Mouse (Mus musculus): ENCODE results near the gene Cysrt1. TPM values are rescaled to one million over a fixed set of nuclear protein-coding genes. Genes with fewer than 3 reads are reported as not detected.

Cysrt1 gene
- polyA plus RNA-seq, 1 experiment from 2014 or later: 0.49 TPM

DNA sequence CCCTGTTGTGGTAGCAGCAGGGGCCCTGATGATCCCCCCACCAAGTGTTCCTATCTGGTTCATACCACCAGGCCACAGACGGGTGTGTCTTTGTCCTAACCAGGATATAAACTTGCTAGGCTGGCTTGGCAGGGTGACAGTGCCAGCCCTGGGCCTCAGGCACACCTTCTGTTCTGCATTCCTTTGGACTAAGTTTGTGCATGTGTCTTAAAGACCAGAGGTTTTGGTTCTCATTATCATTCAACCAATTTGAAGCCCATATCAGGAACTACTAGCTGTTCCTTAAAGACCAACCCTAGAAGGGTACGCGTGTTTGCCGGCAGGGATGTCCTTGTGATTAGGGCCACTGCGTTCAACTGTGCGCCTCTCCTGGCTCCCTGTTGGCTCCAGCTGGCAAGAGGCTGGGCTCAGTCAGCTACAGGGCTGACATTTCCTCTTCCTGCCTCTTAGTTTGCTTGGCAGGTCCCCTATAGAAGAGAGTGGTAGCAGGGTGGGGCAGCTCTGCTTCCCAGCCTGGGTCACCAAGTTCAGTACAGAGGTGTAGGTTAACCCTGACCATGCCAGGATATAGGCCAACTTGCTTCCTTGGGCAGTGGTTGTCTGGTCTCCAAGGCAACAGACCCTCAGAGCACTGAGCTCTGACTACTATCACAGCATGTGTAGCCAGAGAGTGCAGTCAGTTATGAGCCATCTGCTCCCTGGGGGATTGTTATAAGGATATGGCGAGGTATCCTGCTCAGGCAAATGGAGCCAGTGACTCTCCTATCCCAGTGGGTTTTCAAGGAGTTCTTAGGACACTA is 44.8 kb upstream of the Cysrt1 start:
- 45% methylated on average over 7 of the region's 7 CpGs for WGBS
- peak; percentile 65 for ATAC-seq (ENCODE audit: insufficient number of reproducible peaks, insufficient read depth, low FRiP score, low read depth)
- Histone ChIP-seq H3K4me3 (ENCODE audit: low read depth, low read length) (no peak overlapping the region), H3K9me3 (ENCODE audit: control insufficient read depth, low read depth, low read length) (no peaks in the 10 kb centered on the region), H3K4me2 (replicated peaks; ENCODE audit: low read depth, low read length) (peak overlapping the region; percentile 6; the same call in 1 of the 2 replicates), H3K27ac (ENCODE audit: low read length) (peak overlapping the region; percentile 88), H3K36me3 (ENCODE audit: control insufficient read depth, insufficient read depth, low read length) (peaks cover 38% of the 10 kb centered on the region), H3K4me1 (ENCODE audit: control insufficient read depth, insufficient read depth, low read length) (peaks cover 12% of the 10 kb centered on the region), H3K27me3 (ENCODE audit: control insufficient read depth, insufficient read depth, low read length) (peaks cover 36% of the 10 kb centered on the region), H3K9ac (replicated peaks; ENCODE audit: low read depth, low read length) (no peak overlapping the region)

DNA sequence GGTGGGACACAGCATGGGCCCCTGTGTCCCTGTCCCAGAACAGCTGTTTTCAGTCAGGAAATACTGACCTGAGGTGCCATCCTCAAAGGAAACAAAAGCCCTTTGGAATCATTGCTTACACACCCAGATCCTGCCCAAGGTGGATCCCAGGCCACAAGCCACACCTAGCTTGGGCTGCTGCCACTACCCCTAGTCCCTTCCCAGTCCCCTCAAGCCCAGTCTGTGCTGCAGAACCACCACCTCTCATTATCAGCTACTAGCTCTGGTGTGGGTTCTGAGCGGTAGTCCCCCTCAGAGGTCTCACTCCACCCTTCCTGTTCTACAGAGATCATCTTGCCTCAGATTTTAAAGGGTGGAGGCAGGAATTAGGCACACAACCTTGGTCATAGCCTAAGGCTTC is 44.1 kb upstream of the Cysrt1 start:
- Histone ChIP-seq H3K4me2 (replicated peaks; ENCODE audit: low read depth, low read length) (peak overlapping the region; percentile 6; the same call in 1 of the 2 replicates), H3K4me1 (ENCODE audit: control insufficient read depth, insufficient read depth, low read length) (peaks cover 11% of the 10 kb centered on the region; the same call in 1 of the 2 replicates), H3K27me3 (ENCODE audit: control insufficient read depth, insufficient read depth, low read length) (peaks cover 28% of the 10 kb centered on the region), H3K9me3 (ENCODE audit: control insufficient read depth, low read depth, low read length) (no peaks in the 10 kb centered on the region), H3K9ac (replicated peaks; ENCODE audit: low read depth, low read length) (no peak overlapping the region), H3K27ac (ENCODE audit: low read length) (peak overlapping the region; percentile 88), H3K36me3 (ENCODE audit: control insufficient read depth, insufficient read depth, low read length) (peaks cover 42% of the 10 kb centered on the region), H3K4me3 (ENCODE audit: low read depth, low read length) (no peak overlapping the region)
- no peak for ATAC-seq (ENCODE audit: insufficient number of reproducible peaks, insufficient read depth, low FRiP score, low read depth)
- WGBS: 54% methylated on average over 1 of the region's 1 CpGs

DNA sequence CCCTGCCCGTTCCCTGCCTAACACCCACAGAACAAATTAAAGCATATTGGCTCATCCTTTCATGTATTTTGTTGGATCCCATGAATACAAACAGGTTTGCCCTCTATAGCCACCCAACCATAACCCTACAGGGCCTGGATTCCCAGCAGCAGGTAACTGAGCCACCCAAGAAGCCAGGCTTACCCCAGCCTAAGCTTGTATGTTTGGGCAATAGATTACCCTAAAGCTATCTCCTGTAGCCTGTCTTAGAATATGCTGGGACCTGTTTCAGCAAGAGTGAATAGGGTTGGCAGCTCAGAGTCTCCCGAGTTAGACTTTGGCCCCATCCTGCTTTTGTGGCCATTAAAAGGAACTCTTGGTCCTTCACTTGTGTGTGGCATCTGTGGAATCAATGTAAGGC is 43.3 kb upstream of the Cysrt1 start:
- H3K27me3 ChIP-seq (ENCODE audit: control insufficient read depth, insufficient read depth, low read length): peaks cover 21% of the 10 kb centered on the region
- no peak for ATAC-seq (ENCODE audit: insufficient number of reproducible peaks, insufficient read depth, low FRiP score, low read depth)
- peak overlapping the region; percentile 88 for H3K27ac ChIP-seq (ENCODE audit: low read length)
- 82% methylated on average over 2 of the region's 2 CpGs for WGBS
- H3K9ac ChIP-seq (replicated peaks; ENCODE audit: low read depth, low read length): no peak overlapping the region
- H3K36me3 ChIP-seq (ENCODE audit: control insufficient read depth, insufficient read depth, low read length): peaks cover 49% of the 10 kb centered on the region
- H3K9me3 ChIP-seq (ENCODE audit: control insufficient read depth, low read depth, low read length): no peaks in the 10 kb centered on the region
- no peak overlapping the region for H3K4me3 ChIP-seq (ENCODE audit: low read depth, low read length)
- H3K4me1 ChIP-seq (ENCODE audit: control insufficient read depth, insufficient read depth, low read length): peaks cover 11% of the 10 kb centered on the region; the same call in 1 of the 2 replicates
- no peak overlapping the region for H3K4me2 ChIP-seq (replicated peaks; ENCODE audit: low read depth, low read length)

DNA sequence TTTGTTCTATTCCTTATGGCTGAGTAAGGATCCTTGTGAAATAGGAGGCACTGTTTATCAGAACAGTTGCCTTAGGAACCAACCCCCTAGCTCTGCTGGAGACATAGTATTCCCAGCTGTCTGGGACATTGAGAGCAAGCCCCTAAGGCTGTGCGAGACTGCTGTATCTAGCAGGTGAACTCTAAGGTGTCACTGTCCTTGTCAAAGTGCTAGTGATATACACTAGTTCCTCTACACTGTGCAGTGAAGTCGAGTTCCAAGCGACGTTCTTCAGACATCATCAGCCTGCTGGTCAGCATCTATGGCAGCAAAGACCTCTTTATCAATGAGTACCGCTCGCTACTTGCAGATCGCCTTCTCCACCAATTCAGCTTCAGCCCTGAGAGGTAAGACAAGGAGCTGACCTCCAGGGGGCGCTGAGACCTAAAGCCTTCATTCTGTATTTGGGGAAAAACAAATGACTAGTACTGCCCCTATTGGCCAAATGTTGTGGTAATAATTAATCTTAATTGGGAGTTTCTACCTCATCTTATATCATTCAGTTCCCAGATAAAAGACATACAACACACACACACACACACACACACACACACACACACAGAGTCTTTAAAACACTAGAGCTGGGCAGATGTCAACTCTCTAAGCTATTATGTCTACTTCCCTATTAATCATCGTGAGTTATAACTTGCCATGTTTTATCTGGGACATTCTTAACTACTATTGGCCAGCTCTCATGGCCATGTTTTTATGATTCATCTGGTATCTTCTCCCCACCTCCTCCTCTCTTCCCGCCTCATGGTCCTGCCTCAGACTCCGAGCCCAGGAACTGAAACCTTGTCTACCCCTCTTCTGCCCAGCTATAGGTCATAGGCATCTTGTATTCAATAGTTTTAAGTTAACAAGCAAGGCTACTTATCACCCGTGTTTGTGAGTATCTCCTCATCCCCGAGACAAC is 37.0 kb upstream of the Cysrt1 start:
- H3K9ac ChIP-seq (replicated peaks; ENCODE audit: low read depth, low read length): no peak overlapping the region
- H3K36me3 ChIP-seq (ENCODE audit: control insufficient read depth, insufficient read depth, low read length): peaks cover 93% of the 10 kb centered on the region
- H3K4me1 ChIP-seq (ENCODE audit: control insufficient read depth, insufficient read depth, low read length): no peaks in the 10 kb centered on the region
- no peak; the same call in 1 of the 2 replicates for ATAC-seq (ENCODE audit: insufficient number of reproducible peaks, insufficient read depth, low FRiP score, low read depth)
- no peak overlapping the region for H3K4me3 ChIP-seq (ENCODE audit: low read depth, low read length)
- H3K4me2 ChIP-seq (replicated peaks; ENCODE audit: low read depth, low read length): no peak overlapping the region
- WGBS: 64% methylated on average over 13 of the region's 13 CpGs
- no peak overlapping the region for H3K27ac ChIP-seq (ENCODE audit: low read length)
- H3K27me3 ChIP-seq (ENCODE audit: control insufficient read depth, insufficient read depth, low read length): no peaks in the 10 kb centered on the region
- H3K9me3 ChIP-seq (ENCODE audit: control insufficient read depth, low read depth, low read length): no peaks in the 10 kb centered on the region

DNA sequence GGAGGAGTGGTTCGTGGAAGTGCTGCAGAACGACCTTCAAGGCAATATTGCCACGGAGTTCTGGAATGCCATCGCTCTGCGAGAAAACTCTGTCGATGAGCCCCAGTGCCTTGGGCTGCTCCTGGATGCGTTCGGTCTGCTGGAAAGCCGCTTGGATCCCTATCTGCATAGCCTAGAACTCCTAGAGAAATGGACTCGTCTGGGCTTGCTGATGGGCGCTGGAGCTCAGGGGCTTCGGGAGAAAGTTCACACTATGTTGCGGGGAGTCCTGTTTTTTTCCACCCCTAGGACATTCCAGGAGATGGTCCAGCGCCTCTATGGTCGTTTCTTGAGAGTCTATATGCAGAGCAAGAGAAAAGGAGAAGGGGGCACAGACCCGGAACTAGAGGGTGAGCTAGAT is 30.8 kb upstream of the Cysrt1 start:
- H3K9ac ChIP-seq (replicated peaks; ENCODE audit: low read depth, low read length): peak overlapping the region; percentile 82
- peak overlapping the region; percentile 17; the same call in 1 of the 2 replicates for H3K27ac ChIP-seq (ENCODE audit: low read length)
- H3K4me3 ChIP-seq (ENCODE audit: low read depth, low read length): peak overlapping the region; percentile 75
- no peaks in the 10 kb centered on the region for H3K9me3 ChIP-seq (ENCODE audit: control insufficient read depth, low read depth, low read length)
- peaks cover 16% of the 10 kb centered on the region; the same call in 1 of the 2 replicates for H3K4me1 ChIP-seq (ENCODE audit: control insufficient read depth, insufficient read depth, low read length)
- no peaks in the 10 kb centered on the region for H3K27me3 ChIP-seq (ENCODE audit: control insufficient read depth, insufficient read depth, low read length)
- H3K36me3 ChIP-seq (ENCODE audit: control insufficient read depth, insufficient read depth, low read length): peaks cover 55% of the 10 kb centered on the region
- no peak for ATAC-seq (ENCODE audit: insufficient number of reproducible peaks, insufficient read depth, low FRiP score, low read depth)
- WGBS: 32% methylated on average over 16 of the region's 16 CpGs
- peak overlapping the region; percentile 95 for H3K4me2 ChIP-seq (replicated peaks; ENCODE audit: low read depth, low read length)

DNA sequence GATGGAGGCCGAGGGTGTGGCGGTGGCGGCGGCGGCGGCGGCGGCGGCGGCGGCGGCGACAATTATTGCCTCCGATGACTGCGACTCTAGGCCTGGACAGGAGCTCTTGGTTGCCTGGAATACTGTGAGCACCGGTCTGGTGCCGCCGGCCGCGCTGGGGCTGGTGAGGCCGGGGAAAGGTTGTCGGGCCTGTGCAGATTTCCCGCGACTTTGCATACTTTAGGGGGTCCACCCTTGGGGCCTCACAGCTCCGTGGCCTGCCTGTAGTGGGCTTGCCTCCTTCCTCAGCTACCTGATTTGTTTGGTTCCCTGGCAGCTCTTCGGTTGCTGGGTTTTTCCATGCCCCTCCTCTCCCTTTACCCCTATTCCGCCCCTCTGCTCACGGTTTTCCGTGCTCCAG is 30.3 kb upstream of the Cysrt1 start:
- peak overlapping the region; percentile 17; the same call in 1 of the 2 replicates for H3K27ac ChIP-seq (ENCODE audit: low read length)

DNA sequence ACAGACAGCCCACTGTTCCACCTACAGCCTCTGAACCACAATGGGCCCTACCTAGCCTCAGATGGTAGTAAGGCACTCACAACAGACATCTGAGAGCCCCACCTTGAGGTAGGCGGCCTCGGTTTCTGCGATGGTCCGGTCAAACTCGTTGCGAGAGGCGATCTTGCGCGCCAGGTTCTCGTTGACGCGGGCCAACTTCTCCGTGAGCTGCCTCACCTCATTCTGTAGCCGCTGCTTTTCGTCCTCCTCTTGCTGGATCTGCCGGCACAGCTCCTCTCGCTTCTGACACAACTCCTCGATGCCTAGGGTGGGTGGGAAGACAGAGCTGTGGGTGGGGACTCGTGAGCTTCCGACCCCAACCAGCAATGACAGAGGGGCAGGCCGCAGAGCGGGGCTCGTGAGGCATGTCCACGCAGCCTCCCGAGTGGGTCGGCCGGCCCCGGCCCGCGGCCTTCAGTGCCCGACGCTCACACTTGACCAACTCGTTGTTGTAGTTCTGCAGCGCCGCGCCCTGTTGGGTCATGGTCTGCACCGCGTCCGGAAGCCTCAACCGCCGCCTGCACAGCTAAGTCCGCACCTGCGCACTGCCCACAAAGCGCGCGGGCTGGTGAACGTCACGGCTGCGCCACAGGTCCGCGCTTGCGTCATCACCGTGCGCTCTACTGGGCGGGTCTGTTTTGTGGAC is 29.7 kb upstream of the Cysrt1 start, which contains the start of the genes Ssna1 and Anapc2:
Gene Ssna1 (minus strand): TSS at position 612 of the 685 bp plus-strand sequence.
Gene Anapc2 (plus strand): TSS at position 652 of the 685 bp plus-strand sequence.
- H3K27me3 ChIP-seq (ENCODE audit: control insufficient read depth, insufficient read depth, low read length): no peaks in the 10 kb centered on the region
- peak; percentile 96 for ATAC-seq (ENCODE audit: insufficient number of reproducible peaks, insufficient read depth, low FRiP score, low read depth)
- H3K9me3 ChIP-seq (ENCODE audit: control insufficient read depth, low read depth, low read length): no peaks in the 10 kb centered on the region
- 1% methylated on average over 52 of the region's 55 CpGs for WGBS
- H3K27ac ChIP-seq (ENCODE audit: low read length): peak within 1 kb of the TSS; percentile 82
- H3K36me3 ChIP-seq (ENCODE audit: control insufficient read depth, insufficient read depth, low read length): peaks cover 44% of the 10 kb centered on the region
- peak within 1 kb of the TSS; percentile 75 for H3K4me3 ChIP-seq (ENCODE audit: low read depth, low read length)
- H3K4me2 ChIP-seq (replicated peaks; ENCODE audit: low read depth, low read length): peak within 1 kb of the TSS; percentile 95
- peak within 1 kb of the TSS; percentile 82 for H3K9ac ChIP-seq (replicated peaks; ENCODE audit: low read depth, low read length)
- H3K4me1 ChIP-seq (ENCODE audit: control insufficient read depth, insufficient read depth, low read length): peaks cover 16% of the 10 kb centered on the region; the same call in 1 of the 2 replicates

More for the DNA sequence above, 30.3 kb upstream of the Cysrt1 start:
- Histone ChIP-seq H3K36me3 (ENCODE audit: control insufficient read depth, insufficient read depth, low read length) (peaks cover 50% of the 10 kb centered on the region), H3K4me3 (ENCODE audit: low read depth, low read length) (peak overlapping the region; percentile 75), H3K4me2 (replicated peaks; ENCODE audit: low read depth, low read length) (peak overlapping the region; percentile 95), H3K4me1 (ENCODE audit: control insufficient read depth, insufficient read depth, low read length) (peaks cover 16% of the 10 kb centered on the region; the same call in 1 of the 2 replicates), H3K9ac (replicated peaks; ENCODE audit: low read depth, low read length) (peak overlapping the region; percentile 82), H3K27me3 (ENCODE audit: control insufficient read depth, insufficient read depth, low read length) (no peaks in the 10 kb centered on the region), H3K9me3 (ENCODE audit: control insufficient read depth, low read depth, low read length) (no peaks in the 10 kb centered on the region)
- ATAC-seq (ENCODE audit: insufficient number of reproducible peaks, insufficient read depth, low FRiP score, low read depth): peak; percentile 51; the same call in 1 of the 2 replicates
- WGBS: under 1% methylated on average over 28 of the region's 29 CpGs

Measured in stomach, embryonic 14.5 days (tissue).